Mouse (Mus musculus) kidney, adult 9 months (tissue): Measurements from ENCODE around the gene Aip.
A peak's percentile ranks its signal among the peaks of the same experiment; 100 is the strongest.
"Not testable (repeated sequence)": the region's sequence is repeated elsewhere in the genome, so short reads cannot be mapped to it uniquely, and the experiment has no call there.

Experiments
- DNase-seq: peaks from one replicate; pipeline ENCODE4 v3.0.0; 2022

Aip gene

GRCm38 (mm10) chr19:4134354-4134753 lies 8.7 kb upstream of the Aip start:
- DNase-seq, result no peak

- DNase-seq, result no peak
These were observed 6.1 kb upstream of the Aip start for GRCm38 (mm10) chr19:4131768-4132167.

- DNase-seq, result no peak
These were observed 5.4 kb upstream of the Aip start for GRCm38 (mm10) chr19:4131075-4131474.

GRCm38 (mm10) chr19:4130106-4130505 lies 4.4 kb upstream of the Aip start:
- no peak for DNase-seq

- DNase-seq, result no peak
These were observed 3.8 kb upstream of the Aip start for GRCm38 (mm10) chr19:4129462-4129861.

GRCm38 (mm10) chr19:4126759-4127495 lies 1.3 kb upstream of the Aip start:
- DNase-seq, result no peak

- not testable (repeated sequence) for DNase-seq
These were observed 390 bp downstream of the Aip start for GRCm38 (mm10) chr19:4125268-4125667.

GRCm38 (mm10) chr19:4124432-4124831 lies 1.2 kb downstream of the Aip start:
- DNase-seq, result no peak

GRCm38 (mm10) chr19:4122411-4123370 lies 3.0 kb downstream of the Aip start:
- DNase-seq, result no peak

GRCm38 (mm10) chr19:4121896-4122295 lies 3.8 kb downstream of the Aip start:
- not testable (repeated sequence) for DNase-seq

- DNase-seq, result peak; percentile 100
These were observed 4.4 kb downstream of the Aip start for GRCm38 (mm10) chr19:4121097-4121805.

- DNase-seq, result no peak
These were observed 5.2 kb downstream of the Aip start for GRCm38 (mm10) chr19:4120496-4120895.

GRCm38 (mm10) chr19:4119716-4120487 lies 5.8 kb downstream of the Aip start:
- no peak for DNase-seq

- DNase-seq, result no peak
These were observed 7.3 kb downstream of the Aip start for GRCm38 (mm10) chr19:4118350-4118749.

- no peak for DNase-seq
These were observed 8.7 kb downstream of the Aip start for GRCm38 (mm10) chr19:4117006-4117405.

- no peak for DNase-seq
These were observed 9.8 kb downstream of the Aip start for GRCm38 (mm10) chr19:4115816-4116215.

- no peak for DNase-seq
These were observed 10.5 kb downstream of the Aip start for GRCm38 (mm10) chr19:4115144-4115543.

GRCm38 (mm10) chr19:4114551-4114950 lies 11.1 kb downstream of the Aip start:
- no peak for DNase-seq

- peak; percentile 67 for DNase-seq
These were observed 11.8 kb downstream of the Aip start for GRCm38 (mm10) chr19:4113806-4114230.

GRCm38 (mm10) chr19:4113186-4113805 lies 12.4 kb downstream of the Aip start:
- DNase-seq, result peak; percentile 91

GRCm38 (mm10) chr19:4112063-4112960 lies 13.3 kb downstream of the Aip start:
- DNase-seq, result no peak
